In the genomic region with DNA sequence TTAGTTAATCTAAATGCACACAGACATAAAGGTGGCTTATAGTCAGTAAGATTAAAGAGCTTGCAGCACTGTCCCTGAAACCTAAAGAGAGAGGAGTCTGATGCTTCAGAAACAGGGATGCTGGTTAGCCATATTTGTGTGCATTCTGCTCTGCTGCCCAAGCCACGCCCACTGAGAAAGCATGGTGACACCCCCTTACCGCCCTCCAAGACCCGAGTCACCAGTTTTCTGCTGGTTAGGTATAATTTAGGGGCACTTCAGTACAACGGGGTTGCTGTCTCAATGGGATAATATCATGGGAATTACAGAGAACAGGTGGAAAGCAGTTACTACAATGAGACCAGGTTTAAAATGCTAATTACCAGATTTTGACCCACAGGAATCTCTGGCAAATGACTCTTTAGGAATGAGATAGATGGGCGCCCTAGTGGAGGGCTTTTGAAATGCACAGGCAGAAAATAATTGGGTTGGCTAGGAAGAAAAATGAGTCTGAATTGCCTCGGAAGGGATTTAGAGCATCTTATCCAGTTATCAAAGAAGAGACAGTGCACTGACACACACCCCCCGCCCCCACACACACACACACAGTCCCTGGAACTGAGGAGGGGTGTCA, we compare ENCODE assay signal across 16 mouse cellular contexts.
DNase-seq lines count a peak whose midpoint lies in the region; ATAC-seq and TF ChIP-seq lines count a peak whose summit lies in the region.
"Had no signal": no experiment of that assay in that cellular context is flagged by ENCODE, and none has a peak within 500 bp of the region (broad histone marks: within the 10 kb centered on the region; RNA-seq: fewer than 3 reads in every experiment).

No protein-coding gene starts in this region.

- H3K27ac ChIP-seq in forebrain, embryonic 11.5 days (ENCODE audit: low read depth, low read length), result no peak overlapping the region
- no peak overlapping the region for H3K27ac ChIP-seq in forebrain, embryonic 12.5 days
- no peak overlapping the region for H3K27ac ChIP-seq in intestine, postnatal 0 days (ENCODE audit: low read depth, low read length)
- H3K27ac ChIP-seq in intestine, embryonic 15.5 days, result no peak overlapping the region
- H3K27ac ChIP-seq: heart, embryonic 13.5 days; hindbrain, embryonic 12.5 days; liver, embryonic 14.5 days had no signal

- H3K4me3 ChIP-seq in forebrain, embryonic 11.5 days (ENCODE audit: low read depth, low read length), result no peak overlapping the region
- no peak overlapping the region for H3K4me3 ChIP-seq in forebrain, embryonic 12.5 days (replicated peaks)
- H3K4me3 ChIP-seq in intestine, postnatal 0 days (ENCODE audit: low read depth, low read length), result no peak overlapping the region
- H3K4me3 ChIP-seq in intestine, embryonic 15.5 days (replicated peaks), result no peak overlapping the region
- H3K4me3 ChIP-seq: heart, embryonic 13.5 days; hindbrain, embryonic 12.5 days; myocyte had no signal

- no peaks in the 10 kb centered on the region for H3K36me3 ChIP-seq in forebrain, embryonic 11.5 days (ENCODE audit: control insufficient read depth, insufficient read depth, low read length)
- H3K36me3 ChIP-seq in forebrain, embryonic 12.5 days (replicated peaks), result no peaks in the 10 kb centered on the region
- no peaks in the 10 kb centered on the region for H3K36me3 ChIP-seq in intestine, postnatal 0 days (ENCODE audit: control insufficient read depth, insufficient read depth)
- no peaks in the 10 kb centered on the region for H3K36me3 ChIP-seq in intestine, embryonic 15.5 days
- H3K36me3 ChIP-seq: heart, embryonic 13.5 days; hindbrain, embryonic 12.5 days had no signal

- H3K9ac ChIP-seq in forebrain, embryonic 11.5 days (ENCODE audit: low read length), result no peak overlapping the region
- no peak overlapping the region for H3K9ac ChIP-seq in forebrain, embryonic 12.5 days
- H3K9ac ChIP-seq in intestine, postnatal 0 days (ENCODE audit: low read depth, low read length), result no peak overlapping the region
- no peak overlapping the region for H3K9ac ChIP-seq in intestine, embryonic 15.5 days
- H3K9ac ChIP-seq: forebrain, postnatal 0 days; heart, embryonic 13.5 days; hindbrain, embryonic 12.5 days; liver, embryonic 14.5 days had no signal

- no peaks in the 10 kb centered on the region for H3K27me3 ChIP-seq in forebrain, embryonic 11.5 days (ENCODE audit: control insufficient read depth, insufficient read depth, low read length)
- no peaks in the 10 kb centered on the region for H3K27me3 ChIP-seq in forebrain, embryonic 12.5 days
- H3K27me3 ChIP-seq in intestine, postnatal 0 days (replicated peaks; ENCODE audit: control insufficient read depth, insufficient read depth, low read length), result no peaks in the 10 kb centered on the region
- H3K27me3 ChIP-seq in intestine, embryonic 15.5 days (replicated peaks), result no peaks in the 10 kb centered on the region
- H3K27me3 ChIP-seq: heart, embryonic 13.5 days; hindbrain, embryonic 12.5 days had no signal

- no peaks in the 10 kb centered on the region for H3K4me1 ChIP-seq in forebrain, embryonic 11.5 days (replicated peaks; ENCODE audit: control insufficient read depth, insufficient read depth, low read length)
- no peaks in the 10 kb centered on the region for H3K4me1 ChIP-seq in forebrain, embryonic 12.5 days
- no peaks in the 10 kb centered on the region for H3K4me1 ChIP-seq in intestine, postnatal 0 days (replicated peaks; ENCODE audit: control insufficient read depth, insufficient read depth, low read length)
- no peaks in the 10 kb centered on the region for H3K4me1 ChIP-seq in intestine, embryonic 15.5 days (replicated peaks)
- H3K4me1 ChIP-seq: hindbrain, embryonic 12.5 days had no signal

- peak; percentile 42 for ATAC-seq in forebrain, embryonic 11.5 days (replicated peaks; ENCODE audit: low FRiP score)
- ATAC-seq in forebrain, embryonic 12.5 days (ENCODE audit: low FRiP score), result no peak
- no peak for ATAC-seq in intestine, postnatal 0 days
- ATAC-seq in intestine, embryonic 15.5 days, result no peak
- ATAC-seq: forebrain, postnatal 0 days had no signal

- DNase-seq in forebrain, embryonic 11.5 days (ENCODE audit: low spot score), result no peak
- peak; percentile 9 for DNase-seq in 3T3-L1 (ENCODE audit: low read depth, low spot score)
- DNase-seq in R1 (ENCODE audit: low read depth, low spot score), result peak; percentile 62
- DNase-seq in spleen, postnatal 4 days (ENCODE audit: low spot score in 2 of 2), result no peak
- DNase-seq in cerebellum, adult 9-11 months, result no peak
- DNase-seq: adrenal gland, postnatal 25 days; forebrain, postnatal 0 days; gastrocnemius, postnatal 36 days; kidney, adult 18-20 months had no signal

- H3K9me3 ChIP-seq in forebrain, embryonic 11.5 days (ENCODE audit: control insufficient read depth, low read length), result no peaks in the 10 kb centered on the region
- H3K9me3 ChIP-seq in forebrain, embryonic 12.5 days, result no peaks in the 10 kb centered on the region
- no peaks in the 10 kb centered on the region for H3K9me3 ChIP-seq in intestine, postnatal 0 days (ENCODE audit: control insufficient read depth)
- no peaks in the 10 kb centered on the region for H3K9me3 ChIP-seq in intestine, embryonic 15.5 days
- H3K9me3 ChIP-seq: heart, embryonic 13.5 days; hindbrain, embryonic 12.5 days had no signal

- TF ChIP-seq CTCF in intestine, postnatal 0 days (IDR thresholded peaks at IDR 0.05; ENCODE audit: low read depth), result peak; percentile 32

- no peak overlapping the region for H3K4me2 ChIP-seq in forebrain, embryonic 11.5 days (ENCODE audit: low read depth, low read length, severe bottlenecking)
- H3K4me2 ChIP-seq in forebrain, embryonic 12.5 days, result no peak overlapping the region
- H3K4me2 ChIP-seq in intestine, postnatal 0 days (replicated peaks; ENCODE audit: low read depth), result no peak overlapping the region
- H3K4me2 ChIP-seq in intestine, embryonic 15.5 days (replicated peaks), result no peak overlapping the region
- H3K4me2 ChIP-seq: heart, embryonic 13.5 days; hindbrain, embryonic 12.5 days had no signal

- 30% methylated on average over 7 of the region's 7 CpGs for WGBS in forebrain, embryonic 11.5 days
- 26% methylated on average over 7 of the region's 7 CpGs for WGBS in forebrain, embryonic 12.5 days
- WGBS in intestine, postnatal 0 days, result 63% methylated on average over 7 of the region's 7 CpGs
- 58% methylated on average over 7 of the region's 7 CpGs for WGBS in intestine, embryonic 15.5 days

Comparison
In these comparisons a context has a peak if more than half of its experiments do, and no peak if none do; other contexts are left out.
1. DNase-seq: peak in 3T3-L1 (single experiment) and R1 (single experiment); none in forebrain, embryonic 11.5 days (single experiment), spleen, postnatal 4 days (0 of 2) and cerebellum, adult 9-11 months (single experiment).